Mouse (Mus musculus) c-Kit-negative CD71-positive TER-119-positive erythroid progenitor cells, embryonic 14.5 days (primary cell): ENCODE data around the gene Sh2d1b1.

Source experiments
- DNase-seq: peaks from one replicate; pipeline ENCODE4 v3.0.0-alpha.2; 2013; ENCODE audit warnings: low read depth, low spot score

Gene Sh2d1b1

GRCm38 (mm10) chr1:170324312-170324711, 47.2 kb downstream of the Sh2d1b1 start:
- no peak for DNase-seq

GRCm38 (mm10) chr1:170325277-170325676, 48.2 kb downstream of the Sh2d1b1 start:
- DNase-seq = no peak

- DNase-seq = no peak
Observed at GRCm38 (mm10) chr1:170331926-170332325, 54.8 kb downstream of the Sh2d1b1 start.

- no peak for DNase-seq
Observed at GRCm38 (mm10) chr1:170332775-170333174, 55.7 kb downstream of the Sh2d1b1 start.
